Mouse (Mus musculus) forebrain, embryonic 11.5 days (tissue): ENCODE data around the gene Gm20388. TPM values are rescaled to one million over a fixed set of nuclear protein-coding genes. Genes with fewer than 3 reads are reported as not detected.

Experiments
- ATAC-seq: fragments of 200-750 bp; cut with Nextera tagmentation; replicated peaks from 2 replicates; pipeline ENCODE4 v1.8.0; 2017; ENCODE audit warnings: moderate TSS enrichment; ENCODE audit not compliant: low FRiP score
- DNase-seq: peaks from one replicate; pipeline ENCODE4 v3.0.0-alpha.2; 2017; ENCODE audit warnings: low spot score
- H3K27ac ChIP-seq: fragments of 300-500 bp; sonication (generic); 2 replicates; pipeline ENCODE4 v1.5.1; 2014; ENCODE audit warnings: low read depth, low read length
- H3K27me3 ChIP-seq: fragments of 300-500 bp; sonication (generic); 2 replicates; pipeline ENCODE4 v1.6.1; 2014; ENCODE audit warnings: mild to moderate bottlenecking, low read length, mixed read lengths; ENCODE audit not compliant: control insufficient read depth, insufficient read depth
- H3K36me3 ChIP-seq: fragments of 300-500 bp; sonication (generic); 2 replicates; pipeline ENCODE4 v1.6.1; 2014; ENCODE audit warnings: mild to moderate bottlenecking, low read length, moderate library complexity, mixed read lengths; ENCODE audit not compliant: control insufficient read depth, insufficient read depth
- H3K4me1 ChIP-seq: fragments of 300-500 bp; sonication (generic); replicated peaks from 2 replicates; pipeline ENCODE4 v1.6.1; 2014; ENCODE audit warnings: low read length, mixed read lengths; ENCODE audit not compliant: control insufficient read depth, insufficient read depth
- H3K4me2 ChIP-seq: fragments of 300-500 bp; sonication (generic); 2 replicates; pipeline ENCODE4 v1.6.1; 2014; ENCODE audit warnings: low read depth, mild to moderate bottlenecking, low read length, moderate library complexity, mixed read lengths; ENCODE audit not compliant: severe bottlenecking
- H3K4me3 ChIP-seq: fragments of 300-500 bp; sonication (generic); 2 replicates; pipeline ENCODE4 v1.5.1; 2014; ENCODE audit warnings: low read depth, low read length
- H3K9ac ChIP-seq: fragments of 300-500 bp; sonication (generic); 2 replicates; pipeline ENCODE4 v1.6.1; 2014; ENCODE audit warnings: low read length
- H3K9me3 ChIP-seq: fragments of 300-500 bp; sonication (generic); 2 replicates; pipeline ENCODE4 v1.6.1; 2016; ENCODE audit warnings: low read length, mixed read lengths; ENCODE audit not compliant: control insufficient read depth
- WGBS: fragments of 180-500 bp; shearing (Covaris S2); extraction: QIAGEN DNeasy Blood & Tissue Kit; methylation state at CpG from one replicate; pipeline ENCODE4 v1.1.7; 2014; 5-methylcytosine and 5-hydroxymethylcytosine counted together
- polyA plus RNA-seq: library from polyadenylated mRNA; unstranded; fragments of >200 nt; fragmentation: Nextera tagmentation; extraction: Ambion mirVana; gene quantifications from 2 replicates; pipeline ENCODE4 v1.2.1, GENCODE M21; 2014

Gm20388 gene
- polyA plus RNA-seq, 1 experiment from 2014 or later = not detected

DNA sequence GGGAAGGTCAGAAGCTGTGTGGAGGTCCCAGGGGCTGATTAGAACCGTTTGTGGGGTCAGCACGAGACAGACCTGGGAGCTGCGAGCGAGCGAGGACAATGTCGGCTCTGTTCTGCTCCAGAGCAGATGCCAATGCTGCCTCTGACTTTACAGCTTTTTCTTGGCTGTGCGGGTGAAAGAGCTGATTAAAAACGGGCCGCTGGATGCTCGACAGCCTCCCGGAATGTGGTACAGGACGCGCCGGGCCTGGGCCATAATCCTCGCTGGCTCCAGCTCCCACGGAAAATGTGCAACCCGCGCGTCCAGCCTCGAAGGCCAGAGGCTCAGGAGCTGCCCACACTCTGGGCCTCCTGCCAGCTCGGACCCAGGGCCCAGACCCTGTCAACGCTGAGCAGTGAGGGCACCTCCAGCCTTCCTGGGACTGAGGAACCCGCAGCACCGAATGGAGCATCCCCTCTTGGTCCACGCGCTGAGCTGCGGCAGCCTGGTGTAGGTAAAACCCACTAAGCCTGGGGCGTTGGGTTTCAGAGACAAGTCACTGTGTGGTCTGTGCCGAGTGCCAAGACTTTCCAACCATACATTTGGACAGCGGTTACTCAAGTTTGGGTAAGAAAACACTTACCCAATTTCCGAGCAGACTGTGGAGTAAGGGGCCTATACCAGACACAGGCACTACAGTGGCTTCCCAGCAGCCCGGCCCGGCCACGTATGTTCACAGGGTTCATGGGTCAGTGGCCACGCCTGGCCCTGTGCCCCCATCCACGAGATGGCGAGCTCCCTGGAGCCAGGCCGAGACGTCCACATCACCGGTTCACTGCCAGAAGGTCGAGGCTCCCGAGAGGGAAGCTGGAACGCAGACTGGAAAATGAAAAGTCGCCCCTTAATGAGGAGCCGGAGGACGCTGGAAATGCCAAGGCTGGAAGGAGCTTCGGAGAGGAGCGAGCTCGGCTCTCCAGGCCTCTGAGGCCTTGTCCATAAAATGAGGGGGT is 1557.7 kb downstream of the Gm20388 start:
- DNase-seq (no peak), ATAC-seq (no peak)
- no peak overlapping the region for H3K4me2 ChIP-seq
- H3K4me1 ChIP-seq = no peaks in the 10 kb centered on the region
- H3K27ac ChIP-seq = no peak overlapping the region
- 74% methylated on average over 49 of the region's 49 CpGs for WGBS
- H3K4me3 ChIP-seq = no peak overlapping the region
- no peaks in the 10 kb centered on the region for H3K36me3 ChIP-seq
- H3K27me3 ChIP-seq = no peaks in the 10 kb centered on the region
- H3K9me3 ChIP-seq = no peaks in the 10 kb centered on the region
- no peak overlapping the region for H3K9ac ChIP-seq

DNA sequence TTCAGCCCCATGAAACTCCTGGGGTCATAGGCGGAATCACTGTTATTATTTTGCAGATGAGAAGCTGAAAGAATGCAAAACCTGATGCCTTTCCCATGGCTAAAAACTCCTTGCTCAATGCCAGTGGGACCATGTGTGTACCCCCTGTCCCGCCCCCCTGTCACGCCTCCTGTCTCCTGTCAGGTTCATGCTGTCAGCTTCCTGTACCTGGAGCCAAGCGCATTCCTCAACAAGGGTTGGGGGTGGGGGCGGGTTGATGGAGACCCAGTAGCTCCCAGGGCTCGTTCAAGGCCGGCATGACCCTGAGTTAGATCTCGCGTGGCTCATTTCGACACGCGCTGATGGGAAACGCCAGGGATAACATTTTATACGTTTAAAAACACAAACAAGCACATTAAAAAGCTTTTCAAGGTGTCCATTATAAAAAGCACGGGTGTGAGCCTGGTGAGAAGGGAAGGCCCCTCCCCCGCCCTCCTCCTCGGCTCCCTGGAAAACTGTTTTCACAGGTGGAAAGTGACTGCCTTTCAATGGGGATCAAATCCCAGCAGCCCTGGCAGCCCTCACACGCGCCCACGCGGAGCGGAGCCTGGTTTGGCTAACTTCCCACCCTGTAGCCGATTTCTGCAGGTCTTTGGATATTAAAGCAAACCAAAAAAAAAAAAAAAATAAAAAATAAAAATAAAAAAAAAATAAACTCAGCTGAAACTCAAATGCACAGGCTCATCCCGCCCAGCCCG is 1563.7 kb downstream of the Gm20388 start:
- no peak overlapping the region for H3K27ac ChIP-seq
- no peak for DNase-seq

DNA sequence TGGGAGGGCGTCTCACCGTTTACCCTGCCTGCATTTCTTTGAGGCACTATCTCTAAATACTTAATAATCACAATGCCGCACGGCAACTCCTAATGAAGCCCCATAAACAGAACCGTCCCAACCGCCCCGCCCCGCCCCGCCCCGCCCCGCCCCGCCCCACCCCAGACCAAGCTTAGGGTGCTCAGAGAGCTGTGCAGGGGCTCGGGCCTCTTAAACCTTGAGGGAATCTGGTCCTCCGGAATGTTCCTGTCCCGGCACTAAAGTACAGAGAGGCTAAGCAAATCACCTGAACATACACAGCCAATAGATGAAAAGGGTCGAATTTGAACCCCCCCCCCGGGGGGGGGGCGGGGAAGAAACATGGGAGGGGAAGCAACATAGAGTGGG is 1564.2 kb downstream of the Gm20388 start:
- no peak overlapping the region for H3K9ac ChIP-seq
- no peaks in the 10 kb centered on the region for H3K27me3 ChIP-seq
- H3K36me3 ChIP-seq = no peaks in the 10 kb centered on the region
- peak overlapping the region; percentile 33; the same call in 1 of the 2 replicates for H3K4me2 ChIP-seq
- H3K27ac ChIP-seq = no peak overlapping the region
- H3K9me3 ChIP-seq = no peaks in the 10 kb centered on the region
- DNase-seq (no peak), ATAC-seq (no peak)
- H3K4me1 ChIP-seq = no peaks in the 10 kb centered on the region
- 0 out of 2 replicates have a peak overlapping the region, but pooled peaks have one; percentile 6 for H3K4me3 ChIP-seq
- WGBS = 2% methylated on average over 17 of the region's 18 CpGs

More for the DNA sequence above, 1563.7 kb downstream of the Gm20388 start:
- no peaks in the 10 kb centered on the region for H3K36me3 ChIP-seq
- H3K4me1 ChIP-seq = no peaks in the 10 kb centered on the region
- H3K9me3 ChIP-seq = no peaks in the 10 kb centered on the region
- ATAC-seq = no peak
- H3K4me2 ChIP-seq = peak overlapping the region; percentile 33; the same call in 1 of the 2 replicates
- H3K4me3 ChIP-seq = no peak overlapping the region
- 12% methylated on average over 25 of the region's 25 CpGs for WGBS
- no peaks in the 10 kb centered on the region for H3K27me3 ChIP-seq
- no peak overlapping the region for H3K9ac ChIP-seq

DNA sequence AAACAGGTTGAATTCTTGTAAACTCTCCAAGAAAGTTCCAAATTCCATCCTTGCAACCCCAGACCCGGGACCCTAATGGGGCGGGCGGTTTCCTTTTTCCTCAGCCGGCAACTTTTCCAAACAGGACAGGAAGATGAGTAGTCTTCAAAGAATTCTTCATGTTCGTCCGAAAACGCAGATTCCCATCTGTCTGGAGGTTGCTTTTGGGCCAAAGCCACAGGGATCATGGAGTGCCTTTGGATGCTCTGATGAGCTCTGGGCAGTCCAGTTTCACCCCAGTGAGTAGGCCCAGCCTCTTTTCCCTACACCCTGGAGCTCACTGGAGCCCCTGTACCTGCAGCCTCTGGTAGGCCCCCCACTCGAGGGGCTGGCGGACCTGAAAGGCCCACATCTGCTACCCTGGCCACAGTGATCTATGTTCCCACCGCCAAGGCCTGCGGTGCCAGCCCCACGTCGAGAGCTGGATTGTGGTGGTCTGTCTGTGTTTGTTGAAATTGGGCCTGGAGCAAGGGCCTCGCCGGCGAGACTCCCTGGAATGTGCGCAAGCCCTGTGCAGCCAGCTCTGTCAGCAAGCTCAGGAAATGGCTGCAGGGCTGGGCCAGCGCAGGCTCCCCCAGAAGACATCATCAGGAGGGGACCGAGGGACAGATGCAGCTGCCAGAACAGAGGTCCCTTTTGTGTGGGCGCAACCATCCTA is 1567.4 kb downstream of the Gm20388 start:
- Histone ChIP-seq H3K9me3 (no peaks in the 10 kb centered on the region), H3K4me3 (no peak overlapping the region), H3K27ac (no peak overlapping the region), H3K4me1 (0 out of 2 replicates have a peak, but pooled peaks cover 3% of the 10 kb centered on the region), H3K9ac (no peak overlapping the region), H3K36me3 (no peaks in the 10 kb centered on the region), H3K27me3 (no peaks in the 10 kb centered on the region), H3K4me2 (no peak overlapping the region)
- DNase-seq (no peak), ATAC-seq (no peak)
- WGBS = 70% methylated on average over 20 of the region's 20 CpGs

DNA sequence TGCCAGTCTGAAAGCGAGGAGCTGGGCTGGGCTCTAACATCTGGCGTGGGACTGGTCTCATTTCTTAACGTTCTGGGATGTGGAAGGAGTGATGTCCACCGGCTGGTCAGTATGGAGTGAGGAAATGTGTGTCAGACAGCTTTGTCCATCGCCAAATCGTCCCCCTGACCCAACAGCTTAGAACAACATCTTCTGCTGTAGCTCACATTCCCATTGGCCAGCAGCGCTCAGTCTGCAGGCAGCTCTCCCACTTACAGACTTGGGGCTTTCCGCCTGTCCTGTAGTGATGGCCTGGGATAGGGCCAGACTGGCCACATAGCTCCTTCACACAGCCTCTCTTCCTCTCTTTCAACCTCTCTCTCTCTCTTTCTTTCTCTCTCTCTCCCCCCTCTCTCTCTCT is 1568.5 kb downstream of the Gm20388 start:
- H3K4me3 ChIP-seq = no peak overlapping the region
- no peak overlapping the region for H3K4me2 ChIP-seq
- no peak for DNase-seq
- no peaks in the 10 kb centered on the region for H3K9me3 ChIP-seq
- no peaks in the 10 kb centered on the region for H3K27me3 ChIP-seq
- whole genome bisulfite sequencing = 83% methylated on average over 8 of the region's 8 CpGs
- ATAC-seq = no peak
- H3K9ac ChIP-seq = no peak overlapping the region
- H3K36me3 ChIP-seq = no peaks in the 10 kb centered on the region
- H3K27ac ChIP-seq = no peak overlapping the region
- H3K4me1 ChIP-seq = 0 out of 2 replicates have a peak, but pooled peaks cover 3% of the 10 kb centered on the region

DNA sequence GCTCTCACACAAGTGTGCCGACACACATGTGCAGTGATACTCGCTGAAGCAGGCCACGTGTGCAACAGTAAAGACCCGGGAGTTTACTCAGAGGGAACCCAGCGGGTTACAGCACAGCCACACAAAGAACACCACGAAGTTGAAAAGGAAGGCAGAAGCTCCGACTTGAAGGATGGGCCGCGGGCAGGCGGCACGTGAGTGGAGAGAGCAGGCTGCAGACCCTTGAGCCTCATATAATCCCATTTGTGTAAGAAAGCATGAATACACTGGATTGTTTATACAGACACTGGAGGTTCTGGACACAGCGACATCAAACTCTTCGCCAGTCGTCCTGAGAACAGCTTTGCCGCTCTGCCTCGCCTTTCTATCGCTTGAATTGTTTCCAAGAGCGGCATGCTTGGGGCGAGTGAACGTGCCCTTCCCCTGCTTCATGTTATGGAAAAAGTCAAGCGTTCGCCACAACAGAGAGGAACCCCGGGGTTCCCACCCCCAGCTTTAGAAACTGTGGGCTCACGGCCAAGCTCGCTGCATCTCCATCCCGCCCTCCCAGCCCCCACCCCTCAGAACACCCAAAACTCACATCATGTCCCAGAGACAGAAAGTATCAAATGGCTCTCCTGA is 1569.9 kb downstream of the Gm20388 start:
- H3K27ac ChIP-seq = no peak overlapping the region
- ATAC-seq (no peak), DNase-seq (no peak)
- H3K4me1 ChIP-seq = 0 out of 2 replicates have a peak, but pooled peaks cover 3% of the 10 kb centered on the region
- H3K9ac ChIP-seq = no peak overlapping the region
- 55% methylated on average over 26 of the region's 26 CpGs for WGBS
- H3K27me3 ChIP-seq = no peaks in the 10 kb centered on the region
- no peaks in the 10 kb centered on the region for H3K9me3 ChIP-seq
- H3K4me2 ChIP-seq = no peak overlapping the region
- H3K36me3 ChIP-seq = no peaks in the 10 kb centered on the region
- H3K4me3 ChIP-seq = no peak overlapping the region

DNA sequence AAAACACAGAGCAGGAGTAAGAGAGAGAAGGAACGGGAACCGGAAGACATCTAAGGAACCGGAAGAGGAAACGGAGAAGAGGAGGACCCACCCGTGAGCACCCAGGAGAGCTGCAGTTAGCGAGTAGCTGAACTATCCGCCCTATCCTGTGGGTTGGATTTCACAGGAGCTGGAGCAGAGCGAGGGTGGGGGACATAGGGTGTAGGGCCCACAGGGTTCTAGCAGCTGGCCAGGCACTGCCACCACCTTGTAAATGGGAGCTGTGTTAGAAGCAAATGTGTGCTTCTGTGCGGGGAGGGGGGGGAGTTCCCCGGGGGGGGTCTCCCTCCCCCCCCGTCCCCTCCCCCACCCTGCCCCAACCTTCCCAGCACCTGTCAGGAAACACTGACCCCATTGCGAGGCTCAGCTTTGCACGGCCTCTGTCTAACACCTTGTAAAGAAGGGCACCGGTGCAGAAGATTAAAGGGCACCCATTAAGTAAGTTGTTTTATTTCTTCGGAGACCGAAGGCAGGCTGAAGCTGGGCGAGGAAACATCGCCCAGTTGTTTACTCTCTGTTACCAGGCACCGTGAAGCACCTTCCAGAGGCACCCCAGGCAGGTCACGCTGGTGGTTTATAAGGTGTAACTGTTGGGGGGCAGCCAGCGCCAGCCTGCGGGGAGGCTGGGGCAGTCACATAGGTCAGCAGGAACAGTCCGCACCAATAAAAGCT is 1573.6 kb downstream of the Gm20388 start:
- H3K36me3 ChIP-seq = no peaks in the 10 kb centered on the region
- H3K27ac ChIP-seq = no peak overlapping the region
- H3K4me1 ChIP-seq = 0 out of 2 replicates have a peak, but pooled peaks cover 3% of the 10 kb centered on the region
- 78% methylated on average over 23 of the region's 23 CpGs for WGBS
- no peak overlapping the region for H3K9ac ChIP-seq
- no peaks in the 10 kb centered on the region for H3K9me3 ChIP-seq
- DNase-seq (no peak), ATAC-seq (no peak)
- no peak overlapping the region for H3K4me2 ChIP-seq
- H3K27me3 ChIP-seq = no peaks in the 10 kb centered on the region
- no peak overlapping the region for H3K4me3 ChIP-seq
